Mouse (Mus musculus) E14TG2a.4 (cell line): ENCODE data around the gene Senp8.

Experiments
- CTCF ChIP-seq: conservative IDR thresholded peaks from 2 replicates; pipeline ENCODE4 v1.5.1; 2014; ENCODE audit warnings: low read length
- POU5F1 ChIP-seq: IDR thresholded peaks from 2 replicates; pipeline ENCODE4 v1.6.1; 2014; ENCODE audit warnings: low read length, borderline replicate concordance

GRCm38 (mm10) chr9:59748387-59748786 lies 2.1 kb downstream of the Senp8 start:
- TF ChIP-seq POU5F1 (no peak), CTCF (no peak)
